Mouse (Mus musculus) C2C12 (cell line): ENCODE measurements around the gene Nop2.

Source experiments
- CEBPB ChIP-seq: IDR thresholded peaks from one replicate; pipeline ENCODE4 v1.6.1; 2011; ENCODE audit warnings: low read depth, mild to moderate bottlenecking, control low read depth, moderate library complexity
- CTCF ChIP-seq: IDR thresholded peaks from one replicate; pipeline ENCODE4 v1.5.1; 2011; ENCODE audit not compliant: control insufficient read depth, insufficient read depth, insufficient read length
- FOSL1 ChIP-seq: IDR thresholded peaks from one replicate; pipeline ENCODE4 v1.8.0; 2011; ENCODE audit warnings: mild to moderate bottlenecking, low read length; ENCODE audit not compliant: poor library complexity, insufficient read depth, severe bottlenecking
- MAX ChIP-seq: IDR thresholded peaks from one replicate; pipeline ENCODE4 v1.6.1; 2011; ENCODE audit warnings: mild to moderate bottlenecking, control low read depth
- MYOD1 ChIP-seq: IDR thresholded peaks from one replicate; pipeline ENCODE4 v1.6.1; 2011; ENCODE audit warnings: low read depth; ENCODE audit not compliant: control insufficient read depth, insufficient read length
- MYOG ChIP-seq: IDR thresholded peaks from one replicate; pipeline ENCODE4 v1.6.1; 2011; ENCODE audit not compliant: control insufficient read depth, insufficient read length; ENCODE audit errors: extremely low read depth
- USF1 ChIP-seq: IDR thresholded peaks from one replicate; pipeline ENCODE4 v1.6.1; 2011; ENCODE audit warnings: low read depth, mild to moderate bottlenecking, control low read depth, moderate library complexity

DNA sequence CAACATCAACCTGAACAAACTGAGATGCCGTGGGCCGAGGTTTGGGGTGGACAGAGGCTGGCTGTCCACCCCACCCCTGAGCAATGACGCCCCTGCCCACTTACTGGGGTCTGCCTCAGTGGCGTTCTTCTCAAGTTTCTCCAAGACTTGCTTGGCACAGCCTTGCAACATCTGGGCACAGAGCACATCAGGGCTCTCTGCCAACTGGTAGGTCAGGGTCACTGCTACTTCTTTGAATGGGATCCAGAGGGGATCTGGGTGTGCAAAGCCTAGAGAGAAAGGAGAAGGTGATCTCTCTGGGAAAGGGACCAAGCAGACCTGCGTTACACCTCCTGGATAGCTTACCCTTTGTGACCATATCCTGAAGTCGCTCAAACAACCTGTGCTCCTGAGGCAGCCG, 41.5 kb downstream of the Nop2 start:
- TF ChIP-seq CTCF (no peak), CEBPB (no peak), MYOD1 (no peak), MAX (no peak), USF1 (no peak), MYOG (no peak), FOSL1 (no peak)
